Mouse (Mus musculus): ENCODE results near the gene Olfr330.
"Not testable (repeated sequence)": the region's sequence is repeated elsewhere in the genome, so short reads cannot be mapped to it uniquely, and the experiment has no call there.

Olfr330 gene

GRCm38 (mm10) chr11:58534736-58535135 lies at the start of gene Olfr330:
Olfr330 (minus strand) TSS chr11:58534836.
- DNase-seq (ENCODE audit: extremely low read depth, insufficient read length, low spot score): not testable (repeated sequence)

- DNase-seq (ENCODE audit: extremely low read depth, insufficient read length, low spot score): no peak
Measured at GRCm38 (mm10) chr11:58578636-58579035, 44.0 kb upstream of the Olfr330 start.

- DNase-seq (ENCODE audit: extremely low read depth, insufficient read length, low spot score): no peak
Measured at GRCm38 (mm10) chr11:58577430-58577829, 42.8 kb upstream of the Olfr330 start, which contains the start of gene Olfr325. Olfr325 (plus strand) TSS chr11:58577730.

GRCm38 (mm10) chr11:58570405-58570804 lies 35.8 kb upstream of the Olfr330 start, which contains the start of gene Olfr224:
Olfr224 (minus strand) TSS chr11:58570553.
- no peak for DNase-seq (ENCODE audit: extremely low read depth, insufficient read length, low spot score)

DNA sequence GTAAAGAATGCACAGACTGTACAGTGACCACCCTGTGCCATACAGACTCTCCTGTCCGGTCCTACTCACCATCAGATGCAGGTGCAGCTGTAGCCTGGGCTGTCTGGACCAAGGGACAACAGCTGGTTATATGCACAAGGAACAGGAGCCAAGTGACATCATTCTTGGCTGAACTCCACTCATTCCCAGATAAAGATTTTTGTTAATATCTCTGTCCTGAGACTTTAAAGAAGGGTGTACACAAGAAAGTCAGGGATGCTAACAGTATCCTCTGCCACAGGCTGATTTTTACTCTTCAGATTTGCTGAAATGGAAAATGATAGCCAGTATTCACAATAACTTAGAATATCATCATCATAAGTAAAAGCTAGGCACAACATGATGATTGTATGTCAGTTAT lies 20.9 kb upstream of the Olfr330 start, which contains the start of gene Olfr328:
Gene Olfr328, minus strand, starts transcription at position 101 of the 400 bp plus-strand sequence.
- no peak for DNase-seq (ENCODE audit: extremely low read depth, insufficient read length, low spot score)

- DNase-seq (ENCODE audit: extremely low read depth, insufficient read length, low spot score): no peak
Measured at GRCm38 (mm10) chr11:58546322-58546721, 11.7 kb upstream of the Olfr330 start, which contains the start of gene Olfr329-ps. Olfr329-ps (minus strand) TSS chr11:58546422.

DNA sequence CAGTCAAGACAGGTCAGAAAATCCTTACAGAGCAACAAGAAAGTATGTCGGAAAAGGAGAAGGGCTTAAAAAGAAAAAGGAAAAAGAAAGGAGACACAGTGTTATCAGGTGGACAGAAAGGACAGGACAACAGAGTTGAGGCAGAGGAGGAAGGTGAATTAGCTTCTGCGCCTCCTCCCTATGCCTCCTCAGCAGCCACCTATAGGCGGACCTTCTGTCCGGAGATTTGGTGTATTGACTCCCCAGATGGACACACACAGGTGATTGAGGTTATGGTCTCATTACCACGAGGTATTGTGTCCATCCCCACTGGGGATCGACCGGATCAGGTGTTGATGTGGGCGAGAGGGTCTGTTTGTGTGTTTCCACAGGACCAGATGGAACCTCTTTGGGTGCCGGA lies 14.9 kb downstream of the Olfr330 start:
- not testable (repeated sequence) for DNase-seq (ENCODE audit: extremely low read depth, insufficient read length, low spot score)

- DNase-seq (ENCODE audit: extremely low read depth, insufficient read length, low spot score): not testable (repeated sequence)
Measured at GRCm38 (mm10) chr11:58518916-58519315, 15.7 kb downstream of the Olfr330 start.

DNA sequence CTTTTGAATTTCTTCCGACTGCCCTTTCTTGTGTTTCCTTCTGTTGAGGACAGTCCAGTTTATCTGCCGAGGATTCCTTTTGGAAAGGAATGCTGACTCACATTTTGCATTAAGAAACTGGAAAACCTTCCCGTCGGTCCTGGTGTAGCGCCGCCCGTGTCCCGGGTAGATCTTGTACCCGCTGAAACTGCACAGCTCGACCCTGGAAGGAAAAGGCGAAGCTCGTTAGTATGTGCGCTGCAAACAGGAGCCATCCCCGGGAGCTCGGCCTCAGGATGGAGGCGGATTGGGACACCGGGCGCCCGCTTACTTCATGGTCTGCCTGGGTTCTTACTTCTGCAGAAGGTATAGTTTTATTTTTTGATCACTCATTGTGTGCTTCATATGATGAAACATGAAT lies 25.6 kb downstream of the Olfr330 start:
- not testable (repeated sequence) for DNase-seq (ENCODE audit: extremely low read depth, insufficient read length, low spot score)

GRCm38 (mm10) chr11:58502472-58502871 lies 32.2 kb downstream of the Olfr330 start, which contains the start of gene Olfr331:
Olfr331 (minus strand) TSS chr11:58502572.
- not testable (repeated sequence) for DNase-seq (ENCODE audit: extremely low read depth, insufficient read length, low spot score)

DNA sequence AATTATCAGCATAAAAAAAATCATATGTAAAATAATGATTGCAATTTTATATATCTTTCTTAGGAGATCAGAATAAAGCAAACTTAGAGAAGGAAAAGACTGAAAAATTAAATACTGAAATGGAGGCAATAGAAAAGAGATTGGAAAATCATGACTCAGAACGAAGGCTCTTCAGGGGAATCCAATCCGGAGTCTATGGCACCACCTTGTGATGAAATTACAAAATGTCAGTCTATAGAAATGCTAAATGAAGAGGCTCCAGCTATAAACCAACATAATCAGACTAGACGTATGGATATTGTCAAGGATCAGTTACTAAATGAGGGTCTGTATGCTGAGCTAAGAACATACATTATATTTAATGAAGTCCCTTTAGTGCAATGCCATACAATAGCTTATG lies 35.3 kb downstream of the Olfr330 start:
- DNase-seq (ENCODE audit: extremely low read depth, insufficient read length, low spot score): no peak

DNA sequence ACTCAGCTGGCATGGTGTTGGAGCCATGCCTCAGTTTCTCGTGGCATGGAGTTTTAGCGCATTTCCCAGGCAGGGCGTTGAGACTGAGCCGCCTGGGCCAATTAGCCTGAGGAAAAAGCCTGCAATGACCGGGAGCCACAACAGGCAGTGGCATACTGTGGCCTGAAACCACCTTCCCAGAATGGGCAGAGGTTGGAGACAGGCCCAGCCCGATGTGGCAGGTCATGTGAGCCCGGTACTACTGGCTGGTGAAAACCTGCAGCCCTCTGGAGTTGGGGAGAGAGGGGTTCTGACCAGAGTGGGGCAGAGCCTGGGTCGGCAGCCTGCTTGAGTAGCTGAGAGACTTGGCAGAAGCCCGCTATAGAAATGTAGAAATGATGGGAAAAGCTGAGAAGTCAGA lies 35.9 kb downstream of the Olfr330 start:
- peak; percentile 13 for DNase-seq (ENCODE audit: extremely low read depth, insufficient read length, low spot score)

- no peak for DNase-seq (ENCODE audit: extremely low read depth, insufficient read length, low spot score)
Measured at GRCm38 (mm10) chr11:58492455-58492854, 42.2 kb downstream of the Olfr330 start, which contains the start of gene Olfr332. Olfr332 (minus strand) TSS chr11:58492555.
